Mouse (Mus musculus): Measurements from ENCODE around the gene Pcyox1.

DNA sequence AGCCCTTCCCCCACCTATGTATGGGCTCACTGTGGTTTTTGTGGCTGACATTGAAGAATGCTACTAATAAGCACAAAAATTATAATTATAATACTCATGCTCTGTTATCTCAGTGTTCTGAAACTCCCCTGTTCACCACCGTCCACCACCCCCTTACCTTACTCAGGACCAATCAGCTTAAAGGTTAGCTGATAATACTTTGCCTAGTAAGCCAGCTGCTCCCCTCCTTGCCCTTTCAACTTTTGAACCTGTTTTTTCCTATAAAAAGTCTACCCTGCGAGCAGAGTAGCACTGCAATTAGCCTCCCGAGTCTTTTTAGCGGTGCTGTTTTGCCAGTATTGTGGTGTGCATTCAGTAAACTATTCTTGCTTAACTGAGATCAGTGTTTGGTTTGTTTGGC is 12.3 kb downstream of the Pcyox1 start:
- no peak for TF ChIP-seq BHLHE40 (IDR thresholded peaks at IDR 0.05; ENCODE audit: borderline replicate concordance, low read depth, low read length)
- no peak for TF ChIP-seq JUND (IDR thresholded peaks at IDR 0.05; ENCODE audit: low read depth, low read length)
- no peak for TF ChIP-seq MYB (IDR thresholded peaks at IDR 0.05; ENCODE audit: low read depth, low read length)
- TF ChIP-seq SIN3A (IDR thresholded peaks at IDR 0.05; ENCODE audit: low read length): peak; percentile 76
- no peak for TF ChIP-seq POLR2A (IDR thresholded peaks at IDR 0.05; ENCODE audit: control insufficient read depth in 1 of 2, insufficient read depth in 1 of 2, low read depth in 1 of 2, low read length in 2 of 2, poor library complexity in 1 of 2)
- TF ChIP-seq CTCF (IDR thresholded peaks at IDR 0.05 in 2 of 3, conservative IDR thresholded peaks at IDR 0.05 in 1 of 3; ENCODE audit: control insufficient read depth in 1 of 3, insufficient read depth in 1 of 3, low read depth in 2 of 3, low read length in 3 of 3, poor library complexity in 1 of 3, severe bottlenecking in 1 of 3): no peak
- no peak; the same call in 1 of the 2 replicates for TF ChIP-seq NELFE (IDR thresholded peaks at IDR 0.05; ENCODE audit: low read depth, low read length)
- TF ChIP-seq GABPA (IDR thresholded peaks at IDR 0.05; ENCODE audit: low read depth, low read length): no peak
- TF ChIP-seq POLR2AphosphoS2 (IDR thresholded peaks at IDR 0.05; ENCODE audit: low read length): no peak
- TF ChIP-seq ZC3H11A (IDR thresholded peaks at IDR 0.05; ENCODE audit: low read depth, low read length): no peak
- peak; percentile 42 to 59; a peak in 3 of 4 replicates for TF ChIP-seq EP300 (IDR thresholded peaks at IDR 0.05; ENCODE audit: low read depth in 1 of 2, low read length in 2 of 2)
- TF ChIP-seq TCF12 (IDR thresholded peaks at IDR 0.05; ENCODE audit: low read depth, low read length): no peak; the same call in 1 of the 2 replicates
- no peak for TF ChIP-seq RAD21 (IDR thresholded peaks at IDR 0.05; ENCODE audit: low read depth, low read length)
- TF ChIP-seq MAZ (IDR thresholded peaks at IDR 0.05; ENCODE audit: low read depth, low read length): 0 out of 2 replicates have a peak, but pooled peaks have one; percentile 38
